Mouse (Mus musculus): ENCODE measurements around the gene Zdhhc18. TPM values are rescaled to one million over a fixed set of nuclear protein-coding genes. Genes with fewer than 3 reads are reported as not detected.
A peak's percentile ranks its signal among the peaks of the same experiment; 100 is the strongest.

Zdhhc18 gene
- polyA plus RNA-seq, 1 experiment from 2014 or later: 4.3 TPM

DNA sequence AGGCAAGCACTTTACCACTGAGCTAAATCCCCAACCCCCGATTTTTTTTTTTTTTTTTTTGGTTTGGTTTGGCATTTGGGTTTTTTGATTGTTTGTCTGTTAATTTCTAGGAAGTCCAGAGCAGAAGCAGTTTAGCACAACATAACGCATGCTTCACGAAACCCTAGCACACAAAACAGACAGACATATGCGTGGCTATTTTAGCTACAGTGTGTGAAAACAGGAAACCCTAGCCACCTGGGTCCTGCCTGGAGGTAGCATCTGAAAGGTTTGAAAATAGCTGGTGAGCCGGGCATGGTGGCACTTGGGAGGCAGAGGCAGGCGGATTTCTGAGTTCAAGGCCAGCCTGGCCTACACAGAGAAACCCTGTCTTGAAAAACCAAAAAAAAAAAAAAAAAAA is 53.9 kb downstream of the Zdhhc18 start:
- H3K4me1 ChIP-seq (ENCODE audit: control insufficient read depth, insufficient read depth, low read length): peaks cover 7% of the 10 kb centered on the region; the same call in 1 of the 2 replicates
- no peaks in the 10 kb centered on the region for H3K9me3 ChIP-seq (ENCODE audit: control insufficient read depth, low read length)
- 86% methylated on average over 6 of the region's 6 CpGs for WGBS
- H3K36me3 ChIP-seq (ENCODE audit: control insufficient read depth, insufficient read depth, low read length): 0 out of 2 replicates have a peak, but pooled peaks cover 5% of the 10 kb centered on the region
- H3K4me3 ChIP-seq (ENCODE audit: low read depth, low read length): no peak overlapping the region
- no peak overlapping the region for H3K9ac ChIP-seq (replicated peaks; ENCODE audit: low read depth, low read length)
- ATAC-seq (ENCODE audit: low read depth): no peak
- no peak overlapping the region for H3K27ac ChIP-seq (ENCODE audit: low read depth, low read length)
- peaks cover 22% of the 10 kb centered on the region for H3K27me3 ChIP-seq (ENCODE audit: control insufficient read depth, insufficient read depth, low read length)
- H3K4me2 ChIP-seq (ENCODE audit: low read depth, low read length): no peak overlapping the region

GRCm38 (mm10) chr4:133595538-133595937 is 54.4 kb downstream of the Zdhhc18 start:
- Histone ChIP-seq H3K4me2 (ENCODE audit: low read depth, low read length) (no peak overlapping the region), H3K36me3 (ENCODE audit: control insufficient read depth, insufficient read depth, low read length) (peaks cover 6% of the 10 kb centered on the region; the same call in 1 of the 2 replicates), H3K4me1 (ENCODE audit: control insufficient read depth, insufficient read depth, low read length) (peaks cover 7% of the 10 kb centered on the region; the same call in 1 of the 2 replicates), H3K4me3 (ENCODE audit: low read depth, low read length) (no peak overlapping the region), H3K27ac (ENCODE audit: low read depth, low read length) (no peak overlapping the region), H3K9me3 (ENCODE audit: control insufficient read depth, low read length) (no peaks in the 10 kb centered on the region), H3K27me3 (ENCODE audit: control insufficient read depth, insufficient read depth, low read length) (peaks cover 22% of the 10 kb centered on the region), H3K9ac (replicated peaks; ENCODE audit: low read depth, low read length) (no peak overlapping the region)
- ATAC-seq (ENCODE audit: low read depth): no peak
- 80% methylated on average over 7 of the region's 7 CpGs for WGBS

GRCm38 (mm10) chr4:133592570-133592969 is 57.4 kb downstream of the Zdhhc18 start:
- Histone ChIP-seq H3K27ac (ENCODE audit: low read depth, low read length) (no peak overlapping the region), H3K4me1 (ENCODE audit: control insufficient read depth, insufficient read depth, low read length) (no peaks in the 10 kb centered on the region), H3K4me2 (ENCODE audit: low read depth, low read length) (no peak overlapping the region), H3K9ac (replicated peaks; ENCODE audit: low read depth, low read length) (no peak overlapping the region), H3K27me3 (ENCODE audit: control insufficient read depth, insufficient read depth, low read length) (no peaks in the 10 kb centered on the region), H3K9me3 (ENCODE audit: control insufficient read depth, low read length) (no peaks in the 10 kb centered on the region), H3K36me3 (ENCODE audit: control insufficient read depth, insufficient read depth, low read length) (peaks cover 27% of the 10 kb centered on the region), H3K4me3 (ENCODE audit: low read depth, low read length) (no peak overlapping the region)
- no peak for ATAC-seq (ENCODE audit: low read depth)
- 32% methylated on average over 7 of the region's 7 CpGs for WGBS

DNA sequence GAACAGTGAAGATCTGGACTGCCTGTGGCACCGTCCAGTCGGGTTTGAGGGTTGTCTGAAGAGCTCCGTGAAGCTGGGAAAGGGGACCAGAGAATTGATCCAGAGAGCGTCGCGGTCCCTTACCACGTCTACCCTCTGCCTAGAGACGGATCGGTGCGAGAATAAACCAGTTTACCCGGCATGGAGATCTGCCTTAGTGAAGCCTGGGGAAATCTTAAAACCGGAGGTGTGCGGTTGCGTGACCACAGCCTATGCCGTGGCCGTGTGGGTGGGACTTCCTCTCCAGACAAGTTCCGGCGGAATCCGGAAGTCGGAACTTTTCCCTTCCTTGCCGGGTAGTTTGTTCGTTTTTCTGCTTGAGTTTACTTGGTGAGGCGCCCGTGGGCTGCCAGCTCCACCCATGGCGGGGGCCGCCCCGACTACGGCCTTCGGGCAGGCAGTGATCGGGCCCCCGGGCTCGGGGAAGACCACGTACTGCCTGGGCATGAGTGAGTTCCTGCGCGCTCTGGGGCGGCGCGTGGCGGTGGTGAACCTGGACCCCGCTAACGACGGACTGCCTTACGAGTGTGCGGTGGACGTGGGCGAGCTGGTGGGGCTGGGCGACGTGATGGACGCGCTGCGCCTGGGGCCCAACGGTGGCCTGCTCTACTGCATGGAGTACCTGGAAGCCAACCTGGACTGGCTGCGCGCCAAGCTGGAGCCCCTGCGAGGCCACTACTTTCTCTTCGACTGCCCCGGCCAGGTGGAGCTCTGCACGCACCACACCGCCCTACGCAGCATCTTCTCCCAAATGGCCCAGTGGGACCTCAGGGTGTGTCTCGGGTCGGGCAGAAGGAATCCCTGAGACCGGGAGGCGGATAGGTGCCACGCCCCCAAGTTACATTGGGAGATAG is 65.6 kb downstream of the Zdhhc18 start, which contains the start of gene Gpn2:
Gpn2 (plus strand) TSS at position 304 of the 893 bp plus-strand sequence.
- Histone ChIP-seq H3K27me3 (ENCODE audit: control insufficient read depth, insufficient read depth, low read length) (no peaks in the 10 kb centered on the region), H3K4me3 (ENCODE audit: low read depth, low read length) (peak within 1 kb of the TSS; percentile 86), H3K9ac (replicated peaks; ENCODE audit: low read depth, low read length) (peak within 1 kb of the TSS; percentile 64), H3K4me2 (ENCODE audit: low read depth, low read length) (peak within 1 kb of the TSS; percentile 100), H3K36me3 (ENCODE audit: control insufficient read depth, insufficient read depth, low read length) (peaks cover 19% of the 10 kb centered on the region), H3K9me3 (ENCODE audit: control insufficient read depth, low read length) (no peaks in the 10 kb centered on the region), H3K27ac (ENCODE audit: low read depth, low read length) (peak within 1 kb of the TSS; percentile 77), H3K4me1 (ENCODE audit: control insufficient read depth, insufficient read depth, low read length) (peaks cover 13% of the 10 kb centered on the region)
- WGBS: 1% methylated on average over 65 of the region's 65 CpGs
- peak; percentile 89 for ATAC-seq (ENCODE audit: low read depth)

DNA sequence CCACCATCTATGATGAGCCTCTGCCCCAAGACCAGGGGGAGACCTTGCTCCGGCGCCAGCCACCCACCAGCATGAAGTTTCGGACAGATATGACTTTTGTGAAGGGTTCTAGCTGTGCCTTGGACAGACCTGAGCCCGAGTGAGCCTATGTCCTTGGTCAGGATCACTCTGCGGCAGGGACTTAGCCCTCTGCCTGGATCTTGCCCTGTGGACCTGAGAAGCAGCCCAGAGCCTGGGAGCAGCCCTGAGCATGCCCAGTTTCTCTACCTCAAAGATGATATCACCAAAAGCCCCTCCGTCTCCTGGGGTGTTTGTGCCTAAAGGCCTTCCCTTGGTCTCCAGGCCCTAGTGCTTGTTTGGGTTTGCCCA is 66.3 kb downstream of the Zdhhc18 start:
- peak overlapping the region; percentile 64 for H3K9ac ChIP-seq (replicated peaks; ENCODE audit: low read depth, low read length)
- peaks cover 13% of the 10 kb centered on the region for H3K4me1 ChIP-seq (ENCODE audit: control insufficient read depth, insufficient read depth, low read length)
- 65% methylated on average over 6 of the region's 6 CpGs for WGBS
- H3K9me3 ChIP-seq (ENCODE audit: control insufficient read depth, low read length): no peaks in the 10 kb centered on the region
- H3K4me3 ChIP-seq (ENCODE audit: low read depth, low read length): peak overlapping the region; percentile 86
- no peak for ATAC-seq (ENCODE audit: low read depth)
- peak overlapping the region; percentile 100 for H3K4me2 ChIP-seq (ENCODE audit: low read depth, low read length)
- H3K27ac ChIP-seq (ENCODE audit: low read depth, low read length): peak overlapping the region; percentile 77
- peaks cover 18% of the 10 kb centered on the region for H3K36me3 ChIP-seq (ENCODE audit: control insufficient read depth, insufficient read depth, low read length)
- no peaks in the 10 kb centered on the region for H3K27me3 ChIP-seq (ENCODE audit: control insufficient read depth, insufficient read depth, low read length)

- WGBS: 64% methylated on average over 12 of the region's 12 CpGs
- no peaks in the 10 kb centered on the region for H3K27me3 ChIP-seq (ENCODE audit: control insufficient read depth, insufficient read depth, low read length)
- H3K9ac ChIP-seq (replicated peaks; ENCODE audit: low read depth, low read length): no peak overlapping the region
- no peak overlapping the region for H3K27ac ChIP-seq (ENCODE audit: low read depth, low read length)
- ATAC-seq (ENCODE audit: low read depth): no peak
- no peak overlapping the region for H3K4me2 ChIP-seq (ENCODE audit: low read depth, low read length)
- H3K36me3 ChIP-seq (ENCODE audit: control insufficient read depth, insufficient read depth, low read length): peaks cover 12% of the 10 kb centered on the region; the same call in 1 of the 2 replicates
- H3K9me3 ChIP-seq (ENCODE audit: control insufficient read depth, low read length): no peaks in the 10 kb centered on the region
- H3K4me3 ChIP-seq (ENCODE audit: low read depth, low read length): no peak overlapping the region
- peaks cover 5% of the 10 kb centered on the region; the same call in 1 of the 2 replicates for H3K4me1 ChIP-seq (ENCODE audit: control insufficient read depth, insufficient read depth, low read length)
These were observed 72.0 kb downstream of the Zdhhc18 start for GRCm38 (mm10) chr4:133577983-133578382.

GRCm38 (mm10) chr4:133574843-133575202 is 75.1 kb downstream of the Zdhhc18 start:
- Histone ChIP-seq H3K9me3 (ENCODE audit: control insufficient read depth, low read length) (no peaks in the 10 kb centered on the region), H3K4me1 (ENCODE audit: control insufficient read depth, insufficient read depth, low read length) (peaks cover 5% of the 10 kb centered on the region; the same call in 1 of the 2 replicates), H3K4me2 (ENCODE audit: low read depth, low read length) (peak overlapping the region; percentile 86), H3K9ac (replicated peaks; ENCODE audit: low read depth, low read length) (peak overlapping the region; percentile 68), H3K27me3 (ENCODE audit: control insufficient read depth, insufficient read depth, low read length) (no peaks in the 10 kb centered on the region), H3K27ac (ENCODE audit: low read depth, low read length) (no peak overlapping the region), H3K36me3 (ENCODE audit: control insufficient read depth, insufficient read depth, low read length) (peaks cover 9% of the 10 kb centered on the region; the same call in 1 of the 2 replicates), H3K4me3 (ENCODE audit: low read depth, low read length) (peak overlapping the region; percentile 82)
- whole genome bisulfite sequencing: under 1% methylated on average over 41 of the region's 41 CpGs
- ATAC-seq (ENCODE audit: low read depth): no peak; the same call in none of the 2 replicates

GRCm38 (mm10) chr4:133574070-133574842 is 75.7 kb downstream of the Zdhhc18 start, which contains the start of gene Gpatch3:
Gpatch3 (plus strand) TSS chr4:133574745.
- Histone ChIP-seq H3K9me3 (ENCODE audit: control insufficient read depth, low read length) (no peaks in the 10 kb centered on the region), H3K4me1 (ENCODE audit: control insufficient read depth, insufficient read depth, low read length) (peaks cover 5% of the 10 kb centered on the region; the same call in 1 of the 2 replicates), H3K36me3 (ENCODE audit: control insufficient read depth, insufficient read depth, low read length) (peaks cover 9% of the 10 kb centered on the region; the same call in 1 of the 2 replicates), H3K27ac (ENCODE audit: low read depth, low read length) (peak within 1 kb of the TSS; percentile 78), H3K27me3 (ENCODE audit: control insufficient read depth, insufficient read depth, low read length) (no peaks in the 10 kb centered on the region), H3K9ac (replicated peaks; ENCODE audit: low read depth, low read length) (peak within 1 kb of the TSS; percentile 68), H3K4me3 (ENCODE audit: low read depth, low read length) (peak within 1 kb of the TSS; percentile 82), H3K4me2 (ENCODE audit: low read depth, low read length) (peak within 1 kb of the TSS; percentile 86)
- WGBS: 5% methylated on average over 44 of the region's 44 CpGs
- peak; percentile 93 for ATAC-seq (ENCODE audit: low read depth)
